Mouse (Mus musculus): ENCODE data around the gene Prkca. TPM values are rescaled to one million over a fixed set of nuclear protein-coding genes. Genes with fewer than 3 reads are reported as not detected.

The Prkca gene
- polyA plus RNA-seq, 1 experiment = 16.8 TPM

GRCm38 (mm10) chr11:108054647-108055046, 289.1 kb downstream of the Prkca start:
- Histone ChIP-seq H3K27me3 (ENCODE audit: control insufficient read depth, insufficient read depth, low read length) (no peaks in the 10 kb centered on the region), H3K4me1 (ENCODE audit: control insufficient read depth, insufficient read depth, low read length) (no peaks in the 10 kb centered on the region), H3K27ac (ENCODE audit: insufficient read depth, low read length) (no peak overlapping the region), H3K4me3 (replicated peaks; ENCODE audit: insufficient read depth, low read depth, low read length) (no peak overlapping the region)
- WGBS = 98% methylated on average over 3 of the region's 3 CpGs
- TF ChIP-seq POLR2A (IDR thresholded peaks at IDR 0.05; ENCODE audit: borderline replicate concordance, insufficient read depth, low read length) (no peak), CTCF (IDR thresholded peaks at IDR 0.05; ENCODE audit: borderline replicate concordance, insufficient read depth, low read depth, low read length) (no peak)
- DNase-seq = no peak

DNA sequence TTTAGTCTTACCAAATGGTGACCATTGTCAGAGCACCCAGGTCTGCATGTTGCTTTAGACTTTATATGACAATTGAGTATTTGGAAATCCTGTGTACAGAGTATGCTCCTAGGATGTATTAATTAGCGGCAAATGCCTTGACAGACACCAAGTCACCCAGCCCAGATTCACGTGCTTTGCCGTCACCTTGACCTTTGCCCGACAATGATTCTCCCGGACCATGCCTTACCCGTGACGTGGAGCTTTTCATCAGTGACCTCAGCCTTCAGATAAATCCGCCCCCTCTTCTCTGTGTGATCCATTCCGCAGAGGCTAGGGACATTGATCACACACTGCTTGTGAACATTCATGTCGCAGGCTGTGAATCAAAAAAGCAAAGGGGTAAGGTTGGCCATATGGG, 290.0 kb downstream of the Prkca start:
- no peak overlapping the region for H3K4me3 ChIP-seq (replicated peaks; ENCODE audit: insufficient read depth, low read depth, low read length)
- DNase-seq = no peak
- no peaks in the 10 kb centered on the region for H3K27me3 ChIP-seq (ENCODE audit: control insufficient read depth, insufficient read depth, low read length)
- TF ChIP-seq CTCF (IDR thresholded peaks at IDR 0.05; ENCODE audit: borderline replicate concordance, insufficient read depth, low read depth, low read length) = no peak
- H3K27ac ChIP-seq (ENCODE audit: insufficient read depth, low read length) = no peak overlapping the region
- 87% methylated on average over 10 of the region's 10 CpGs for WGBS
- no peaks in the 10 kb centered on the region for H3K4me1 ChIP-seq (ENCODE audit: control insufficient read depth, insufficient read depth, low read length)

GRCm38 (mm10) chr11:108041669-108042068, 302.1 kb downstream of the Prkca start:
- H3K4me1 ChIP-seq (ENCODE audit: control insufficient read depth, insufficient read depth, low read length) = no peaks in the 10 kb centered on the region; the same call in 1 of the 2 replicates
- no peak for TF ChIP-seq POLR2A (IDR thresholded peaks at IDR 0.05; ENCODE audit: borderline replicate concordance, insufficient read depth, low read length)
- no peak for TF ChIP-seq CTCF (IDR thresholded peaks at IDR 0.05; ENCODE audit: borderline replicate concordance, insufficient read depth, low read depth, low read length)
- WGBS = 83% methylated on average over 7 of the region's 7 CpGs
- H3K4me3 ChIP-seq (replicated peaks; ENCODE audit: insufficient read depth, low read depth, low read length) = no peak overlapping the region
- DNase-seq = no peak
- H3K27me3 ChIP-seq (ENCODE audit: control insufficient read depth, insufficient read depth, low read length) = no peaks in the 10 kb centered on the region
- H3K27ac ChIP-seq (ENCODE audit: insufficient read depth, low read length) = no peak overlapping the region

GRCm38 (mm10) chr11:108040823-108041222, 302.9 kb downstream of the Prkca start:
- Histone ChIP-seq H3K4me3 (replicated peaks; ENCODE audit: insufficient read depth, low read depth, low read length) (no peak overlapping the region), H3K27me3 (ENCODE audit: control insufficient read depth, insufficient read depth, low read length) (no peaks in the 10 kb centered on the region), H3K27ac (ENCODE audit: insufficient read depth, low read length) (no peak overlapping the region), H3K4me1 (ENCODE audit: control insufficient read depth, insufficient read depth, low read length) (no peaks in the 10 kb centered on the region; the same call in 1 of the 2 replicates)
- 89% methylated on average over 2 of the region's 2 CpGs for WGBS
- DNase-seq = no peak
- TF ChIP-seq CTCF (IDR thresholded peaks at IDR 0.05; ENCODE audit: borderline replicate concordance, insufficient read depth, low read depth, low read length) (no peak), POLR2A (IDR thresholded peaks at IDR 0.05; ENCODE audit: borderline replicate concordance, insufficient read depth, low read length) (no peak)

DNA sequence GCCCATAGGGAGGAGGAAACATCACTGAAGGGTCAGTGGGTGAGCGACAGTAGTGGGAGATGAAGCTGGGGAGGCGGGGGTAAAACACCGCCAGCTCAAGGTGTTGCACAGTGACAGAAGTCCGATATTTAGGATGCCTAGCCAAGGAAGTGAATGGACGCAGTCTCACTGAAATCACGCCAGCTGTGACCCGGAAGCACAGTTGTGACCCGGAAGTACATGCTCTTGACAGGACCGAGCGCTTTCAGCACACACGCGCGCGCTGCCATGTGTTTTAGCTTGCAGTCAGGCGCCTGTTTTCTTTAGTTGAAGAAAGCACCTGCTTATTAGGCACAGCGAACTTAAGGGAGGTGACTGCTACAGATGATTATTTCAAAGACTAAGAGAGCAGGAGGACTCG, 304.0 kb downstream of the Prkca start:
- Histone ChIP-seq H3K27ac (ENCODE audit: insufficient read depth, low read length) (no peak overlapping the region), H3K27me3 (ENCODE audit: control insufficient read depth, insufficient read depth, low read length) (no peaks in the 10 kb centered on the region), H3K4me3 (replicated peaks; ENCODE audit: insufficient read depth, low read depth, low read length) (no peak overlapping the region), H3K4me1 (ENCODE audit: control insufficient read depth, insufficient read depth, low read length) (no peaks in the 10 kb centered on the region; the same call in 1 of the 2 replicates)
- WGBS = 78% methylated on average over 17 of the region's 17 CpGs
- TF ChIP-seq POLR2A (IDR thresholded peaks at IDR 0.05; ENCODE audit: borderline replicate concordance, insufficient read depth, low read length) = no peak
- no peak for TF ChIP-seq CTCF (IDR thresholded peaks at IDR 0.05; ENCODE audit: borderline replicate concordance, insufficient read depth, low read depth, low read length)
- DNase-seq = no peak

- Histone ChIP-seq H3K27ac (ENCODE audit: insufficient read depth, low read length) (no peak overlapping the region), H3K4me1 (ENCODE audit: control insufficient read depth, insufficient read depth, low read length) (no peaks in the 10 kb centered on the region; the same call in 1 of the 2 replicates), H3K27me3 (ENCODE audit: control insufficient read depth, insufficient read depth, low read length) (no peaks in the 10 kb centered on the region), H3K4me3 (replicated peaks; ENCODE audit: insufficient read depth, low read depth, low read length) (no peak overlapping the region)
- TF ChIP-seq POLR2A (IDR thresholded peaks at IDR 0.05; ENCODE audit: borderline replicate concordance, insufficient read depth, low read length) (no peak), CTCF (IDR thresholded peaks at IDR 0.05; ENCODE audit: borderline replicate concordance, insufficient read depth, low read depth, low read length) (no peak)
- WGBS = 91% methylated on average over 12 of the region's 12 CpGs
- no peak for DNase-seq
These were observed 304.7 kb downstream of the Prkca start for GRCm38 (mm10) chr11:108038989-108039388.

- no peak overlapping the region for H3K4me3 ChIP-seq (replicated peaks; ENCODE audit: insufficient read depth, low read depth, low read length)
- H3K4me1 ChIP-seq (ENCODE audit: control insufficient read depth, insufficient read depth, low read length) = no peaks in the 10 kb centered on the region; the same call in 1 of the 2 replicates
- WGBS = 97% methylated on average over 10 of the region's 10 CpGs
- H3K27me3 ChIP-seq (ENCODE audit: control insufficient read depth, insufficient read depth, low read length) = no peaks in the 10 kb centered on the region
- H3K27ac ChIP-seq (ENCODE audit: insufficient read depth, low read length) = no peak overlapping the region
- no peak for TF ChIP-seq POLR2A (IDR thresholded peaks at IDR 0.05; ENCODE audit: borderline replicate concordance, insufficient read depth, low read length)
- TF ChIP-seq CTCF (IDR thresholded peaks at IDR 0.05; ENCODE audit: borderline replicate concordance, insufficient read depth, low read depth, low read length) = no peak
- no peak for DNase-seq
These were observed 307.4 kb downstream of the Prkca start for GRCm38 (mm10) chr11:108036339-108036738.

DNA sequence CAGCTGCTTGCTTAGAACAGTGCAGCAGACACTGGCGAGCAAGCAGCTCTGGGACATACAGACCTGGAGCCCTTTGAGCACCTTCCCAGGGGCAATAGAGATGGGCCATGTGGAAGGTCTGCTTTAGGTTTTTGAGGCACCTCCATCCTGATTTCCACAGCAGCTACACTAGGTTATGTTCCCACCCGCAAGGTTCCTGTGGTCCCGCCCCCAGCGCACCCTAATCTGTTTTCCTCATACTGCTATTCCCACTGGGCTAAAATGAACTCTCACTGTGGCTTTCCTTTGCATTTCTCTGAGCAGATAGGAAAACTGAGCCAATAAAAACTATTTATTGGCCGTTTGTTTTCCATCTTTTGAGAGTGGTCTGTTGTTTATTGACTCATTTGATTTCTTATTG, 308.0 kb downstream of the Prkca start:
- Histone ChIP-seq H3K4me1 (ENCODE audit: control insufficient read depth, insufficient read depth, low read length) (no peaks in the 10 kb centered on the region; the same call in 1 of the 2 replicates), H3K4me3 (replicated peaks; ENCODE audit: insufficient read depth, low read depth, low read length) (no peak overlapping the region), H3K27ac (ENCODE audit: insufficient read depth, low read length) (no peak overlapping the region), H3K27me3 (ENCODE audit: control insufficient read depth, insufficient read depth, low read length) (no peaks in the 10 kb centered on the region)
- no peak for TF ChIP-seq POLR2A (IDR thresholded peaks at IDR 0.05; ENCODE audit: borderline replicate concordance, insufficient read depth, low read length)
- no peak for TF ChIP-seq CTCF (IDR thresholded peaks at IDR 0.05; ENCODE audit: borderline replicate concordance, insufficient read depth, low read depth, low read length)
- DNase-seq = no peak
- 91% methylated on average over 5 of the region's 5 CpGs for WGBS

Measured in cerebellum, adult 2 months (tissue).